Mouse (Mus musculus): ENCODE results near the gene Ninj2.
"Not testable (repeated sequence)": the region's sequence is repeated elsewhere in the genome, so short reads cannot be mapped to it uniquely, and the experiment has no call there.

Ninj2 gene

DNA sequence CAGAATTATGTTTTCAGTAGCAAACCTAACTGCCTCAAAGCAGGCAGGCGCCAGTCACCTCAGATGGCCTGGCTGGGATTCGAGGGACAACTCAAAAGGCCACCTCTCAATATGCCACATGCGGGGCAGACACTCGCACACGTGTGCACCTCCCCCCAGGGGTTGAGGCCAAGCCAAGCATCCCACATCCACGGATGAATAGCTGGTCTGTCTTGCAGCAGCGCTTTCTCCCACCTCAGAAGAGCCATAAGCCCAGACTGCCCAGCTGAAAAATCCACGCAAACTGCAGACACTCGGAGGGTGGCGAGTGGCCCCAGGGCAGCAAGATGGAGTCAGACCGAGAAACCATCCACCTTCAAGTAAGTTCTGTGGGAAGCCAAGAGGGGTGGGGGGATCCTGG lies at the start of gene Ninj2:
Gene Ninj2, plus strand, starts transcription at position 251 of the 400 bp plus-strand sequence.
- in situ Hi-C loops (cut with MboI, MseI), result no loop called here

DNA sequence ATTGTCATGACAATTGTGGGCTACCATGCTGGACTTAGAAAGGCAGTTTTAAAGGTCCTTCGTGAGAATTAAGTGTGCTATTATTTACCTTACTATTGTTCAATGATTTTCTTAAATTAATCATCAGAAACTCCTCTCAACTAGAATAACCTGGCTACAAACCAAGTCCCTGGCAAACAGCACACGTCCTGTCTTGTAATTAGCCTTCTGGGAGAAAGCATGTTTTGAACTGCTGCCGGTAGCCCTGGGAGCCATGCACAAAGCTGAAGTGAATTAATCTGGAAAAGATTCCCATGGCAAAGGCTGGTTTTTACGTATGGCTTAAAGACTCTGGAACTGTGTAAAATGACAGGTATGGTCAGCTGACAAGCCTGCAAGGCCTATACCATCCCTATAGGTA lies 47.7 kb upstream of the Ninj2 start:
- in situ Hi-C loops (cut with MboI, MseI), result no loop called here

DNA sequence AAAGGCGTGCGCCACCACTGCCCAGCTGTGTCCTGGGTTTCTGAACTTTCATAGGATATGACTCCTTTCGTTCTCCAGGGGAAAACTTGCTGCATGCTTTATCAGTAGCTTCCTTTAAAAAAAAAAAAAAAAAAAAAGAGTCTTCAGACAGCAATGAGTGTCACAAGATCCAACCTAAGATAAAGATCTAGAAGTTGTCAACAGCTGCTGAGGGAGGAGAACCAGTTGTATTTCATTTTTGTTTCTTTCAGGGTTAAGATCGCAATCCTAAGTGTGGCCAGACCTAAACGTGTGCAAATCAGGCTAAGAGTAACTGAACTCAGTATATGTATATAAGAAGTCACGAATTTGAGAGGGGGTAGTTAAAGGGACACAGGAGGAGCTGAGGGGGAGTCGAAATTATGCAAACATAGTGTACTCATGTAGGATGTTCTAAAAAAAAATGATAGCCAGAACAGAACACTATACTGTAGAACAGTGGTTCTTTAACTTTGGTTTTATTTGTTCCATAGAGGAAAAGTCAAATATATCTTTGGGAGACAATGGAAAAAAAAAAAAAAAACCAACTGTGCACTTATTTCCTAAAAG lies 45.4 kb upstream of the Ninj2 start:
- in situ Hi-C loops (cut with MboI, MseI), result no loop called here

DNA sequence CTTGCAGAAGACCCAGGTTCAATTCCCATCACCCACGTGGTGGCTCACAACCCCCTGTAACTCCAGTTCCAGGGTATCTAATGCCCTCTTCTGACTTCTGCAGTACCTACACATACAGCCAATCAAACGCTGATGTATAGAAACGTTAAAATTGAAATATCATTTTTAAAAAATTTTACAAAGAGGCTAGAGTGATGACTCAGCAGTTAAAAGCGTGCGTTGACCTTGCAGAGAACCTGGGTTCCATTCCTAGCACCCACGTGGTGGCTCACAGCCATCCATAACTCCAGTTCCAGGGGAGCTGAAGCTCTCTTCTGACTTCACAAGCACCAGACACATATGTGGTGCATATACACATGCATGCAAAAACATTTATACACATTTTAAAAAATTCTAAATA lies 38.7 kb upstream of the Ninj2 start:
- in situ Hi-C loops (cut with MboI, MseI), result no loop called here

DNA sequence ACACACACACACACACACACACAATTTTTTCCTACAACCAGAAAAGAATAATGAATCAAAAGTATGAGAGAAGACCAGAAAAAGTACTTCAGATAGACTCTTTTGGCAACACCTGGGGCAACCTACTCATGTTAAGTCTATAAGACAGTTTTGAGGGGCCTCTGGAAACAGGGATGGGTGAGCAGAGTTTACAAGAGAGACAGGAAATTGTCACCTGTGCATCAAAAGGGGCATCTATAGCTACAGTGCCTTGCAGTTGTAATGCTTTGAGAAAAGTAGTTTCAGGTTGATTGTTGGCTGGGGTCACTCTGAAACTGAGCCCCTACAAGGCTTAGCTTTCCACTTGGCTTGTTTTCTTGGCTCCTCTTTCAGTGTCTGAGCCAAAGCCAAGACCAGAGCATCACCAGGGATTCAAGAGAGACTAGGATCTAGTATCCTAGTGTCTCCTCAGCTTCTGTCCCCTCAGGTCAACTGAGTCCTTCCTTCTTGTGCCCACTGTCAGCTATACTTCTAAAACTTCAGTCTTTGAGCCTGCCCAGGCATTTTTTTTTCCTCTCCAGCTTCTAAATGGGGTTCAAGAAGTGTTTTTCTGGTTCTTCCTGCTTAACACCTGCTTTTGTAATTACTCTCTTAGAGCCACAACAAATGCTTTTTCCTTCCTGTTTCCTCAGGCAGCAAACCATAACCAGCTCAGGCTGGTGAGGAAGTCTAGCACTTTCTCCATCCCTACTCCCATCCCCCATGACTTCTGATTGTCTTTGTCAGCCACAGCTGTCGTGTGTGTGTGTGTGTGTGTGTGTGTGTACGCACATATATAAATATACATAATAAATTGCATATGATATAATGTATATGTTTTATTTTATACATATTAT lies 37.2 kb upstream of the Ninj2 start:
- in situ Hi-C loops (cut with MboI, MseI), result no loop called here

DNA sequence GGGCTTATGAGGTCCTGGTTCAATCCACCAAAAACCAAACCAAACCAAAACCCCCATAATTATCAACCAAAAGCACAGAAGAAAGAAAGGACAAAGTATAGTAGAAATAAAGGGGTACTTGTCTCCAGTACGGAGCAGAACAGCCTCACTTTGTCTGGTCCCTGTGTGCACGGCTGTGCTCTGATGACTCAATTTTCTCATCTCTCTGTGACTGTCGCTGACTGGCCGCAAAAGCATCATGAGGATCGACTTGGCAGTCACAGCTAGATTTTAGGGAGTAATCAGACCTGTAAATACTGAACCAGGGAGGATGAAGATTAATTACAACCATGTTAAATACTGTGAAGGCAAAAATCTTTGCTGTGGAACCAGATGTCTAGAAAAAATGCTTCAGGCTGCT lies 30.2 kb upstream of the Ninj2 start:
- in situ Hi-C loops (cut with MboI, MseI), result no loop called here

DNA sequence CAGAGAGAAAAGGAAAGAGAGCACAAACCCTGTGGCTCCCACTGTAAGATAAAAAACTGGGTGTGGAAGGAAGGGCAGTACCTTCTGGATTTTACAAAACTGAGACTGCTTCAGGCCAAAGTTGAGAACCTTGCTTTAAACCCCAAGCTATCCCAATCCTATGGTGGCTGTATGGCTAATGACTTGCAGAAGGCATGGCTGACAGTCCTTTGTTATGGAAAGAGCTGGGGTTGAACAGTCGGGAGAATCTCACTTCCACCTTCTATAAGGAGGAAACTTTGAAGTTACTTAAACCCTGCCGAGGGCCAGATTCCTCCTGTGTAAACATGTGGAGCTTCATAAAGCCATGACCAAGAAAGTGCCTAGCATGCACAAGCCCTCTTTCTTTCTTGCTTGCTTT lies 28.5 kb upstream of the Ninj2 start:
- in situ Hi-C loops (cut with MboI, MseI), result no loop called here

DNA sequence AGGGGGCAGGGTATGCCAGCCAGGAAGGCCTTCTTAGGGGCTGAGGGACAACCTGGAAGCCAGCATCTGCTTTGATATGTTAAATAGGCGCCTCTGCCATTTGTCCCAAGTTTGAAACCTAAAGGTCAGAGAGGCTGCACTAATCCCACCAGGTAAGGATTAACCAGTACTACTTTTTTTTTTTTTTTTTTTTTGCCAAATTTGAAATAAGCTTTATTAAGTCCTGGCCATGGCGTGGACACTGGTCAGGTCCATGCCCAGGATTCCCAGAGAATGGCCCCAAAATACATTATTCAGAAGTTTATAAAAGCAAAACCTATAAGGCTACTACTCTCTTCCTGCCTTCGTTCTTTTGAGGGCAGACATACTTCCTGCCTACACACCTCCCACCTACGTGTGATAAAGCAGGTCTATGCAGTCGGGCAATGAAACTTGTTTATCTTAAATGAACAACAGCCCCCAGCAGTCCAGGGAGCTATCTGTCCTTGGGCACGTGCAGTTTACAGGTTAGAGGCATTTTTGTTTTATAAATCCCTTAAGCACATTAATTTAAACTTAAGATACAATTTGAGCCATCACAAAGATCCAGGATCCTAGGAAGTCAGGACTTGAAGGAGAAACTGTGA lies 27.5 kb upstream of the Ninj2 start:
- in situ Hi-C loops (cut with MboI, MseI), result no loop called here

DNA sequence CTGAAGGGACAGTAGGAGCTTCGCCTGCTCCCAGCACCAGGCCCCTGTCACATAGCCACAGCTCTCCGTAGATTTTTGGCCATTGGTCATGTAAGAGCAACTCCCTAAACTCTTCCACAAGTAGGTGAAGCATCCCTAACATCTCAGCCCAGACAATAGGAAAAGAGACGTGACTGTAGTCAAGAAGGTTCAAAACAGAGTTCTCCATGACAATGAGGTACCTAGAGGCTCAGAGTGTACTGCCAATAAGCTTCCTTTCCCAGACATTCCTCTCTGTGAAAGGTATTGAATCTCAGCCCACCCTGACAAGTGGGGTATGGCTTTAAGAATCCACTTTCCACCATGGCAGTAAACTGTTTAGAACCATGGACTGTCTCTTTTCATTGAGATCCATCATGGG lies 23.6 kb upstream of the Ninj2 start:
- in situ Hi-C loops (cut with MboI, MseI), result no loop called here

DNA sequence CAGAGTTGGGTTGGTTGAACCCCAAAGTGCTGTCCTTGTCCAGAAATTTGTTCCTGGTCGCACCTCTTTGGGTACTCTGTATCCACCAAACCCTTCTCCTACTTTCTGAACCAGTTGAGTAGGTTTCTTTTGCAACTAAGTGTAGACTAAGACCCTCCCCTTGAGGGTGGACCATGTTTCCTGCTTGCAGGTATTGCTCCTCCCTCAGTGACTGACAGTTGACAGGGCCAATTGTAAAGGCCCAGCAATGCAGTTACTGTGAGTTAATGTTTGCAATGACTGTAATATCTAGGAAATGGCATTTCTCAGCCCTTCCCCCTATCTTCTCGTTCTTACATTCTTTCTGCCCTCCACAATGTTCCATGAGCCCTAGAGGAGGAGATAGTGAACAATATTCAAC lies 20.5 kb upstream of the Ninj2 start:
- in situ Hi-C loops (cut with MboI, MseI), result no loop called here

DNA sequence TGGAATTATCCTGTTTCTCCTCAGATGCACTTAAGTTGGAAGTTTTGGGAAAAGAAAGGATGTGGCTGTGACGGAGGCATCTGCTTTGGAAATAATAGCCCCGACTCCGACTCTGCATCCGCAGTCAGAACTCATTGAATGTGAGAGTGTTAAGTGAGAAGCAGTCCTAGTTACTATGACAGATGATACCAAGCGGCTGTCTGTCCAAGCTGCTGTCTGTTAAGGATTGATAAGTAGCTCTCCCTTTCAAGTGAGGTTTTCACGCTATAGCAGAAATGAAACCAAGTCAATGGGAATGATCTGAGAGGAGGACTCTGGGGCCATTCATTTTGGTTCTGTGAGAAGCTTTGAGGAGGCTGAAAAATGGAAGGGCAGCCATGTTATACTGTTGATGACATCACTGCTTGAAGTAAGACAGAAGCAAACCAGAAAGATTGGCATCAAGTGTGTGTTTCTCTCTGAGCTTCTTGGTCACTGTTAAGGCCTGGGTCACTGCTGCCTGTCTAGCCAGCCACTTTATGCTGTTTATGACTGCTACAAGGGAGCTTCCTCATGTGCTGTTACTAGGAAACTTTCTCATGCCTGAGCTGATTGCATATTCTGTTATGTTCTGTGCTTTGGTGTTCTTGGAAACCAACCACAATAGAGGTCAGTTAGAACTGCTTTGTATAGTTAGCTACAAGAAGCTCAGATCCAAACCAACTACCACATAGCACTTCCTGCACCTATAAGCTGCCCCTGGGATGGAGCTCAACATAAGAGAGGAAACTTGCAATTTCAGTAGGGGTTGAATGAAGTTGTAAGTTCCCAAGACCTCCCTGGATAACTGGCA lies 16.3 kb upstream of the Ninj2 start:
- in situ Hi-C loops (cut with MboI, MseI), result loop anchor here (5.0 kb wide), 1 partner anchor 35 kb away; no protein-coding TSS in a partner anchor

DNA sequence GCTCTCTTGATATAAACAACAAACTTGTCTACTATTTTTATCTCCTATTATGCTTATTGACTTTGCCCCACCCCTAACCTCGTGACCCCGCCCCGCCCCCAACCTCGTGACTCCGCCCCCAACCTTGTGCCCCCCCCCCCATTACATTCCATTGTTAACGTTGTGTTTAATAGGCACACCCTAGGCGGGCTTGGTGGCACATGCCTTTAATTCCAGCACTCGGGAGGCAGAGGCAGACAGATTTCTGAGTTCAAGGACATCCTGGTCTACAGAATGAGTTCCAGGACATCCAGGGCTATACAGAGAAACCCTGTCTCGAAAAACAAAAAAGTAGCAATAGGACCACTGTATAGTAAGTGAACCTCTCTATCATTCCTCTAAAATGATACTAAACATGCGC lies 13.6 kb upstream of the Ninj2 start:
- in situ Hi-C loops (cut with MboI, MseI), result loop anchor here (5.0 kb wide), 1 partner anchor 37 kb away; no protein-coding TSS in a partner anchor

DNA sequence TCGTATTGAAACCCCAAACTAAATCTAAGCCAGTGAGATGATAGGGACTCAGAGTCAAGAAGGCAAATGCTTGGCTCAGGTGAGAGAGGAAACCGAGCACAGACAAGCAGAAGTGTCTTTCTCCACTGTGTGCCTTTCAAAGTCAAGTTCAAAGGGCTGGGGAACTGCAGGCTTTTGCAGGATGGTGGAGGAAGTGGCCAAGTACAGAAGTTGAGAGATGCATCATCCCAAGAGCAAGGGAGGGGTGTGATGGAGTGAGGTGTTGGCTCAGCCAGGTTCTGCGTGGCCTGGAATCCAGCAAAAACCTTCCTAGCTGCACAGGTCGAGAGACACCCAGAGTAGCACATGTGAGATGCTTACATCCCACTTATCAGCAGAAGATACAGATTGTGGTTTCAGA lies 11.6 kb upstream of the Ninj2 start:
- in situ Hi-C loops (cut with MboI, MseI), result loop anchor here (5.0 kb wide), 1 partner anchor 36 kb away; no protein-coding TSS in a partner anchor

DNA sequence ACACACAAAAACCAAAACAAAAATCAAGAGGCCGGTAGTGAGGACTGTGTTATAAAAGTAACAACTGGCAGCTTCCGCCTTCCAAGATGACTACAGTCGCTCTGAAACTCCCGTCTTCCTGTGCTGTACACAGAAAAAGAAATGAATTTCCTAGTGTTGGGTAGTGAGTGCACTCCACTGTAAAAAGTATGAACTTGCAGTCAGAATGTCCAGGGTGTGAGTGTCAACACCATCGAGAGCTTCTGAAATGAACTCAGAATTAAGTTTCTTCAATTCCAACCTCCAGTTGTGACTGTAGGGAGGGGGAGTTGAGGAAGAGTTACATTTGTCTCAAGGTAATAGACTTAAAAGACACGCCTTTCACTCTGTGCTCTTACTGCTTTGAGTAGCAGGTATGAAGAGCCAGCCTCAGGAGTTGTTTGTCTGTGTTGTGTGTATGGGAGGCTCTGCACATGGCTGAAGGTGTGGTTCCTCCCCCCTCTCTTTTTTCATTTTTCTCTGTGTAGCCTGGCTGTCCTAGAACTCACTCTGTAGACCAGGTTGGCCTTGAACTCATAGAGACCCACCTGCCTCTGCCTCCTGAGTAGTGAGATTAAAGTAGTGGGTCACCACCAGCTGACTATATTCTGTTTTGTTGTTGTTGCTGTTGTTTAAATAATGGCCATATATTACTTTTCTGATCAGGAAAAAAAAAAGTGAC lies 10.7 kb upstream of the Ninj2 start:
- in situ Hi-C loops (cut with MboI, MseI), result loop anchor here (5.0 kb wide), 1 partner anchor 35 kb away; no protein-coding TSS in a partner anchor

DNA sequence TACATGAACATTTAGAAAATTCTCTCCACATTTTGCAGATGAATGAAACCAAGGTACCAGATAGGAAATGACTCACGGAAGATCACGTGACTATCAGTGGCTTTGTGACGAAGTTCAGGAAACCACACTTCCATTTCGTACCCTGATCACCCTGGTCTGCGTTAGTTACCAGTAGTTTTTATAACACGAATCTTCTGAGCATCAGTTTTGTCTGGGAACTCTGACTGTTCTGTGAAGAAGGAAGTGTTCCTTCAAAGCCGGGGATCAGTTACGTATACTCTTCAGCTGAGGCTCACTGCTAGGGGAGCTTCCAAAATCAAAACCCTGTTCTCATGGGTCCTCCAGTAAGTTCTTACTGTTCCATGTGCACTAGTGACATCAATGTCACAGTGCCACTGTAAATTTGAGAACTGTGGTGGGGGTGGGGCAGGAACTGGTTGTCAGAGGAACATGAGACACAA lies 10.2 kb upstream of the Ninj2 start:
- in situ Hi-C loops (cut with MboI, MseI), result loop anchor here (5.0 kb wide), 1 partner anchor 34 kb away; no protein-coding TSS in a partner anchor

DNA sequence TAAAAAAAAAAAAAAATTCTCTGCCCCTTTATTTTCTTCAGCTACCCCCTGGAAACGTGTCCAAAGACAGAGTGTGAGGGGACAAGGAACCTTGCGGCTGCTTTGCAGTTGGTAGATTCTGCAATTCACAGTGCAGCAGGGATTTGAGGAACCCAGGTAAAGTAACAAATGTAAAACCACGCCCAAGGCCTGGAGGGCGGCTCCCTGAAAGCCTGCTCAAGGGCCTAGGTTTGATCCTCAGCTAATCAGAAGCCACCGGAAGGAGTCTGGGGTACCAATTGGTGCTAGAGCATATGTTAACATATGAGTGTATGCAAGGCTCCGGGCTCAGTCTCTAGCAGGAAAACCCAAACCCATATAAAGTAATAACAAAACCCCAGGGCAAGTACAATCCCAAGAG lies 9.7 kb upstream of the Ninj2 start:
- in situ Hi-C loops (cut with MboI, MseI), result loop anchor here (5.0 kb wide), 1 partner anchor 34 kb away; no protein-coding TSS in a partner anchor

DNA sequence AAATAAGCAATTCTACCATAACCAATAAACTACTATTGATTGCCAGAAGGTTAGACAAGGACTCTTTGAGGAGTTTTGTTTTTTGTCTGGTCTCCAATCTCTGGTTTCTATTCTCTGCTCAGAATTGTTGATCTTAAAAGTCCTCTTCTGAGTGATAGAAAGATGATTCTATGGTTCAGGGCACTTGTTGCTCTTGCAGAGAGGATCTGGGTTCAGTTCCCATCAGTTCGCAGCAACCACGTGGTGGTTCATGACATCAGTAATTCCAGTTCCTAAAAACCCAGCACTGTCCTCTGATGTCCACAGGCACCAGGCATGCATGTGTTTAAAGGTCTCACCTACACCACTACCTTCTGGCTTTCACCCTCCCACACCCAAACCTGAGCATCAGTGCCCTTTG lies 8.2 kb upstream of the Ninj2 start:
- in situ Hi-C loops (cut with MboI, MseI), result loop anchor here (5.0 kb wide), 1 partner anchor 32 kb away; no protein-coding TSS in a partner anchor

DNA sequence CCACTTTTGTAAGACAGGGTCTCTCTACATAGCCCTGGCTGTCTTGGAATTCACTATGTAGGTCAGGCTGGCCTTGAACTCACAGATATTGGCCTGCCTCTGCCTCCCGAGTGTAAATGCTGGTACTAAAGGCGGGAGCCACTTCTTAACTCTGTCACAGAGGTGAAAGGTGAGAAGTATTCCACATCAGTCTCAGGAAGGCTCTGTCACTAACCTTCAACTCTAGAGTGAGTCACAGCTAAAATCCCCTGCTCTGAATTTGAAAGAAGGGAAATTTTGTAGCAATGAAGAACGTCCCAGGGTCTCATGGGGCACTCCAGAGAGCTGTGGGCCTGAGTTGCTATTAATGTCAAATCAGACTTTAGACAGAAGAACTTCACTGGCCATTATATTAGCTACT lies 7.3 kb upstream of the Ninj2 start:
- in situ Hi-C loops (cut with MboI, MseI), result no loop called here

DNA sequence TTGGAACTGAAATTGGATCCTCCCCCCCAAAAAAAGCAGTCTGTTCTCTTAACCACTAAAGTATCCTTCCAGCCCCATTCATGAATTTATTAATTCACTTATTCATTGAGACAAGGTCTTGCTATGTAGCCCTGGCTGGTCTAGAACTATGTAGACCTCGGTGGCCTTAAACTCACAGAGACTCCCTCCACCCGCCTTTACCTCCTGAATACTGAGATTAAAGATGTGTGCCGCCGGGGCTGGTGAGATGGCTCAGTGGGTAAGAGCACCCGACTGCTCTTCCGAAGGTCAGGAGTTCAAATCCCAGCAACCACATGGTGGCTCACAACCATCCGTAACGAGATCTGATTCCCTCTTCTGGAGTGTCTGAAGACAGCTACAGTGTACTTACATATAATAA lies 6.1 kb upstream of the Ninj2 start:
- in situ Hi-C loops (cut with MboI, MseI), result not testable (repeated sequence)

DNA sequence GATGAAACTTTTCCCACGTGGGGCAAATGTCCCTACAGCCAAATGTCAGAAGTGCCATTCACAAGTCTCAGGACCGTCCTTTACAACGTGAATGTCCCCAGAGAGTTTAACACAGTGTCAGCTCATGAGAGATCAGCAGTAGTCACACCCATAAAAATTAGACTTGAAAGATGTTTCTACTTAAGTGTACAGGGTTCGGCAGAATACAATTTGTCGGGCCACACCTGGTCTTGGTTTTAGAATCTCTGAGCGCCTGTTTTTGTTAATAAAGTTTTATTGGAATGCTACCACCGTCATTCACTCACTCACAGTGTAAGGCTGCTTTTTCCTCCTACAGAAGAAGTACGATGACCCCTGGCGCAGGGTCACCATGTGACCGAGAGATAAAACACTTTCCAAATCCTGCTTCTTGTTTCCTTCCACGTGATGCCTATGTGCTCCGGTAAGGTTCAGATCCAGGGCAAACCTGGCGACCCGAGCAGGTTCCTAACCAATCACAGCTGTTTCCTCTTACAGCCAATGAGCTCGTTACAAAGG lies 2.4 kb upstream of the Ninj2 start:
- in situ Hi-C loops (cut with MboI, MseI), result no loop called here

DNA sequence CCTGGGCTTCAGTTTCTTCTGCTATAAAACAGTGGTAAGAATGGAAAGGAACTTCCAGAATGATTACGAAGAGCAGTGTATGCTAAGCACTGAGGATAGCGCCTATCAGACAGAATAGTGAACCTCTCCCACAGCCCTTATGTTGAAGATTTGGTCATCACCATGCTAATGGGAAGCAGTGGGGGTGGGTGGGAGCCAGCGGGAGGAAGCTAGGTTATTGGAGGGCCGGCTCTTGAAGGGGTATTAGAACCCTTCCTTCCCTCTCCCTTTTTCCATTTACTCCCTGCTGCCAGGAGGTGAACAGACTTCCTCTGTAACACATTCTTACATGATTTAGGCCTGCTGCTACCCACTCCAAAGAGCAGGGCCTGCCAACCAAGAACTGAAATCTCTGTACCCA lies 1.2 kb upstream of the Ninj2 start:
- in situ Hi-C loops (cut with MboI, MseI), result no loop called here

All from regulatory T cell (primary cell).